Comparison of ENCODE assay signal across 8 mouse cellular contexts in the genomic region with DNA sequence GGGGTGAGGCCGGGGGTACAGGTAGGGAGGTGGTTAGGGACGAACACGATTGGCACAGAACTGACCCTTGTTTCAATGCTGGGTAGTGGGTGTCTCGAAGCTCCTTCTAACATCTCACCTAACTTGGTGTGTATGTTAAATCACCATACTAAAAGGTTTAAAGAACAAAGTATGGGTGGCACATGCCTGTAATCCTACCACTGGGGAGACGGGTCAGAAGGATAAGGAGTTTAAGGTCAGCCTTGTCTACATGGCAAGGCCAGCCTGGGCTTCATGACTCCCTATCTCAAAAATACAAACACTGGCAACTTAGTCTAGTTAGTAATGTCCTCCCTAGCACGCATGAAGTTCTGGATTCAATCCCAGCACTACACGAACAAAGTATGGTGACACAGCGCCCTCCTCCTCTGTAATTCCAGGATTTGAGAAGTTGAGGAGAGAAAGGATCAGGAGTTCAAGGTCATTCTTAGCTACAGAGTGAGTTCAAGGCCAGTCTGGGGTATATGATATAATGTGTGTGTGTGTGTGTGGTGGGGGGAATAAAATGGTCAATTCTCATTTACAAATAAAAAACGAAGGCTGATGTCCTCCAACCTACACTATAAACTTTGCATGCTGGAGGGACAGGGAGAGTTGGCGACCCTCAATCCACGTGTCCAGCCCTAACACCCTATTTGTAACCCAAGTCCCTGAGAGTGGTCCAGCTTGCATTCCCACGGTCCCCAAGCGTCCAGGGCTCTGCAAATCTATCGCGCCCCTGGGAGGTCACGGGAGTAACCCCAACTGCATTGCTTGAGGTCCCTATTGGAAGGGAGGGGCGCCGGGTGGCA. TPM values are rescaled to one million over a fixed set of nuclear protein-coding genes. Genes with fewer than 3 reads are reported as not detected.
DNase-seq lines count a peak whose midpoint lies in the region; ATAC-seq and TF ChIP-seq lines count a peak whose summit lies in the region.

No protein-coding gene starts in this region.

- no peaks in the 10 kb centered on the region for H3K9me3 ChIP-seq in hindbrain, embryonic 16.5 days (ENCODE audit: control insufficient read depth, low read length)
- H3K9me3 ChIP-seq in lung, embryonic 16.5 days (ENCODE audit: control insufficient read depth, low read length): no peaks in the 10 kb centered on the region

- TF ChIP-seq CTCF in left cerebral cortex, adult 2 months (IDR thresholded peaks at IDR 0.05): no peak

- H3K27me3 ChIP-seq in hindbrain, embryonic 16.5 days (replicated peaks; ENCODE audit: control insufficient read depth, insufficient read depth, low read length): no peaks in the 10 kb centered on the region
- H3K27me3 ChIP-seq in lung, embryonic 16.5 days (ENCODE audit: control insufficient read depth, insufficient read depth, low read depth, low read length): no peaks in the 10 kb centered on the region

- intact Hi-C loops in left cerebral cortex, adult 2 months (cut with DNase I): loop anchor here (2.0 to 5.0 kb wide), 2 partner anchors 38 to 62 kb away; no protein-coding TSS in a partner anchor
- intact Hi-C loops in left cerebral cortex, postnatal 36 days (cut with DNase I): loop anchor here (5.0 kb wide), 2 partner anchors 37 to 1988 kb away; partner anchors contain the start of gene Tnrc18
- intact Hi-C loops in gastrocnemius, postnatal 14 days (cut with DNase I; ENCODE audit: low total_unique reads): no loop called here

- peaks cover 20% of the 10 kb centered on the region for H3K4me1 ChIP-seq in brown adipose tissue, adult 24 weeks (ENCODE audit: control insufficient read depth, insufficient read depth, insufficient read length, low read length)
- peaks cover 32% of the 10 kb centered on the region for H3K4me1 ChIP-seq in hindbrain, embryonic 16.5 days (ENCODE audit: control insufficient read depth, insufficient read depth, low read depth, low read length)
- peaks cover 31% of the 10 kb centered on the region for H3K4me1 ChIP-seq in lung, embryonic 16.5 days (replicated peaks; ENCODE audit: control insufficient read depth, insufficient read depth, low read length)

- no peak for ATAC-seq in hindbrain, embryonic 16.5 days
- peak; percentile 0; the same call in 1 of the 2 replicates for ATAC-seq in lung, embryonic 16.5 days (ENCODE audit: low read depth)
- no peak for ATAC-seq in erythroid progenitor cell, adult 5-6 weeks (replicated peaks; ENCODE audit: low FRiP score, poor library complexity, severe bottlenecking)

- peak overlapping the region; percentile 86 for H3K27ac ChIP-seq in left cerebral cortex, adult 2 months
- H3K27ac ChIP-seq in brown adipose tissue, adult 24 weeks (replicated peaks; ENCODE audit: low read depth, low read length): peak overlapping the region; percentile 80
- H3K27ac ChIP-seq in hindbrain, embryonic 16.5 days (ENCODE audit: low read depth, low read length): peak overlapping the region; percentile 88
- peak overlapping the region; percentile 70 for H3K27ac ChIP-seq in lung, embryonic 16.5 days (ENCODE audit: low read length)

- H3K9ac ChIP-seq in hindbrain, embryonic 16.5 days (ENCODE audit: low read depth, low read length): peak overlapping the region; percentile 83
- peak overlapping the region; percentile 85 for H3K9ac ChIP-seq in lung, embryonic 16.5 days (ENCODE audit: low read length)

- peak overlapping the region; percentile 64 for H3K4me2 ChIP-seq in hindbrain, embryonic 16.5 days (ENCODE audit: low read length)
- peak overlapping the region; percentile 86 for H3K4me2 ChIP-seq in lung, embryonic 16.5 days (ENCODE audit: low read depth, low read length)

- H3K4me3 ChIP-seq in left cerebral cortex, adult 2 months: peak overlapping the region; percentile 63
- H3K4me3 ChIP-seq in brown adipose tissue, adult 24 weeks (ENCODE audit: insufficient read depth, low read depth, low read length): peak overlapping the region; percentile 97
- peak overlapping the region; percentile 65 for H3K4me3 ChIP-seq in hindbrain, embryonic 16.5 days (ENCODE audit: low read length)
- H3K4me3 ChIP-seq in lung, embryonic 16.5 days (ENCODE audit: low read length): peak overlapping the region; percentile 90

- no peak for DNase-seq in left cerebral cortex, adult 2 months (ENCODE audit: extremely low spot score in 1 of 2, low spot score in 2 of 2)
- DNase-seq in left cerebral cortex, postnatal 36 days (ENCODE audit: low spot score in 2 of 2): no peak
- DNase-seq in frontal cortex, adult 2 months (ENCODE audit: extremely low spot score in 1 of 2, low spot score in 1 of 2): no peak
- no peak for DNase-seq in gastrocnemius, postnatal 14 days

- WGBS in hindbrain, embryonic 16.5 days: 33% methylated on average over 18 of the region's 18 CpGs
- WGBS in lung, embryonic 16.5 days: 32% methylated on average over 16 of the region's 18 CpGs

- no peaks in the 10 kb centered on the region for H3K36me3 ChIP-seq in hindbrain, embryonic 16.5 days (ENCODE audit: control insufficient read depth, insufficient read depth, low read length)
- peaks cover 2% of the 10 kb centered on the region; the same call in 1 of the 2 replicates for H3K36me3 ChIP-seq in lung, embryonic 16.5 days (ENCODE audit: control insufficient read depth, insufficient read depth, low read length)

RNA-seq across cellular contexts. Expression of gene Gna12, which starts 0.9 kb away (rescaled TPM):
- total RNA-seq in left cerebral cortex, adult 2 months (2021): 10 to 100 TPM; 62.2 to 67.6 TPM
- 10 to 100 TPM; 67.4 to 86.6 TPM for total RNA-seq in left cerebral cortex, postnatal 36 days (2021)
- 44.5 and 61.4 TPM in 2 replicates for polyA plus RNA-seq in brown adipose tissue, adult 24 weeks (2012; ENCODE audit: insufficient read depth, insufficient read length, missing spikeins)
- polyA plus RNA-seq in hindbrain, embryonic 16.5 days (2015; fragmentation: Nextera tagmentation; extraction: Ambion mirVana): 10.3 and 11.1 TPM in 2 replicates
- polyA plus RNA-seq in lung, embryonic 16.5 days (2015; fragmentation: Nextera tagmentation; extraction: Ambion mirVana): 8.4 and 8.5 TPM in 2 replicates
- 78.0 TPM in 2 replicates for polyA plus RNA-seq in frontal cortex, adult 2 months (2012; rRNA removed)
- total RNA-seq in erythroid progenitor cell, adult 5-6 weeks (2015; ENCODE audit: low replicate concordance): 10.9 and 19.8 TPM in 2 replicates
- total RNA-seq in erythroid progenitor cell, adult 5-6 weeks (2017; ENCODE audit: low replicate concordance): 11.9 and 12.6 TPM in 2 replicates
- 10 to 100 TPM; 26.6 to 35.0 TPM for total RNA-seq in gastrocnemius, postnatal 14 days (2021)
